Mouse (Mus musculus) B cell, adult (primary cell): ENCODE measurements around the gene Dennd6b. TPM values are rescaled to one million over a fixed set of nuclear protein-coding genes. Genes with fewer than 3 reads are reported as not detected.

ENCODE experiments used
- total RNA-seq: library from RNA; stranded (reverse); gene quantifications from 4 replicates; pipeline ENCODE4 v1.2.4, GENCODE M21; 2023; ENCODE audit not compliant: inconsistent age

The Dennd6b gene
- total RNA-seq: 26.4 to 33.2 TPM (median 31.3 TPM) in 4 replicates

GRCm38 (mm10) chr15:89196313-89196706, at the start of gene Dennd6b:
TSS of gene Dennd6b (minus strand) at chr15:89196496.

DNA sequence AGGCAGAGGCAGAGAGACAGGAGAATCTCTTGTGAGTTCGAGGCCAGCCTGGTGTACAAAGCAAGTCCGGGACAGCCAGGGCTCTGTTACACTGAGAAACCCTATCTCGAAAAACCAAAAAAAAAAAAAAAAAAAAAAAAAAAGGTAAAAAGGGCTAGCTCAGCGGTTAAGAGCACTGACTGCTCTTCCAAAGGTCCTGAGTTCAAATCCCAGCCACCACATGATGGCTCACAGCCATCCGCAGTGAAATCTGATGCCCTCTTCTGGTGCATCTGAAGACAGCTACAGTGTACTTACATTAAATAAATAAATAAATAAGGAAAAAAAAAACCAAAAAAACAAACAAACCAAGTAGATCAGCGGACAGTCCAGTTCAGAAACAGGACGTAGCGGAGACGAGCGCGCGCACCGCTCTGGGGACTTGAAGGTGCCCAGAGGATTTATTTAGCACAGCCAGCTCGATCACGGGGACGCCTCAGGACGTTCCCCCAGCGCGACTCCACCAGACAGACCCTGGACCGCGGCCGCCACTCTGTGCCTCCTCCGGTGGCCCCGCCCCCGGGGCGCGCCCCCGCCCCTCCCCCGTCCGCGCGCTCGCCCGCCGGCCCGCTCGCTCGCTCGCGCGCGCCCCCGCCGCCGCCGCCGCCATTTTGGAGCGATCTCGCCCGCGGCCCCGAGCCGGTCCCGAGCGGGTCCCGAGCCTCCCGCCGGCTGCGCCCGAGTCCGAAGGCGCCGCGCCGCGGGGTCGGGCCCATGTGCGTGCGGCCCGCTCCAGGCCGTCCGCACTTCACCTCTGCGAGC, 14.8 kb upstream of the Dennd6b start, which contains the start of gene Ppp6r2:
Ppp6r2 (plus strand) TSS at position 639 of the 801 bp plus-strand sequence.

DNA sequence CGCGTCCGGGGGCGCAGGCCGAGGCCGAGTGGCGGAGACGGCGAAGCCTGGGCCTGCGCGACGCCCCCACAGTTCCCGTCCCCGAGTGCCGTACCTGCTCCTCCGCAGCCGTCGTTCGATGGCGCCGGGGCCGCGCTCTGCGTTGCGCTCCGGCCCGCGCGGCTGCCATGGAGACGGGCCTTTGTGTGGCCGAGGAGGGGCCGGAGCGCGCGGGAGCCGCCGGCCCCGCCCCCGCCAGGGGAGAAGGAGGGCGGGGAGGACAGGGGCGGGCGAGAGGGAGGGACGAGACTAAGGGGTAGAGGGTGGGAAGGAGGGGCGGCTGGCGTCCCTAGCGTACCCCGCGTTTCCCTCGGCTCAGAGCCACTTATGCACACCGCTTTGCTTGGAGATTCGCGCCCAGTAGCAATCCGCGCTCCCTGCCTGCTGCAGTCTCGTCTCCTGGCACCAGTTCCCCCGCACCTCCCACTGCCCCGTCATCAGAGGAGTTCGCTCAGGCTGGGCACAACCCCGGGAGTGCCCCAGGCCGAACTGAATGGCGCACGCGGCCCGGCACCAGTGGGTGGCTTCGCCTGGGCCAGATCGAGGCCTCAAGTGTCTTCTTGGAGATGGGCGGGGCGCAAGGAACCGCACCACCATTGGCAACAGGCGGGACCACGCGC, 15.6 kb downstream of the Dennd6b start, which contains the start of gene Plxnb2:
Plxnb2 (minus strand) TSS at position 218 of the 659 bp plus-strand sequence.

DNA sequence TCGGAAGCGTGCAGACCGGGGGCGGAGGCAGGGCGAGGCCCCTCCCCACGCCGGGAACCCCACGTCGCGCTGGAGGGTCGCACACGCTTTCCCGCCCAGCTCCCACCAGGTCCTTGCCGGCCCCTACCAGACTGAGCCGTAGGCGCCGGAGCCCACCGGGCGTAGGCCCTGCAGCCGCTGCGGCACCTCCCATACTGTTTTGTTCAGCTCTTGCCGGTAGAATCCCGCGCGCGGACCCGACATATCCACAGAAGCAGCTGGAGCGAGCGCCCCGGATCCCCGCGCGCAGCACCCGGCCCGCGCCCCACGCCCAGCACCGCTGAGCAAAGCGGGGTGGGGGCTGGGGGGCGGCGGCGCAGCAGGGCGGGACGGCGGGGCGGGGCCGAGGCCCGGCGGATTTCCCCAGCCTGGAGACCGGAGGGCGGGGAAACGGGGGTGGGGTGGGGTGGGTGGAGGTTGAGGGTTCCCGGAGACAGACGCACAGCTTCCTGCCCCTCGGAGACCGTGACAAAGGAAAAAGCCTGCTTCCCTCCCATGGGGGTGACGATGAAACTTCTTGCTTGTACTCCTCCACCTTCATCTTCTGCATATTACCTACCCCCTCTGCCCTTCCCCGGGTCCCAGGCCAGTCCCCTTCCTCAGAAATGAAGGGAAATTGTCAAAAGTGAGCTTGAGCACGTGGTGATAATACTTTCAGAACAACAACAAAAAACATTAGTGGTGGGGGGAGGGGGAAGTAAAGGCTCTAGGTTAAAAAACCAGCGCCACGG, 46.8 kb downstream of the Dennd6b start, which contains the start of gene Mapk11:
Mapk11 (minus strand) TSS at position 358 of the 770 bp plus-strand sequence.

GRCm38 (mm10) chr15:89140659-89141252, 55.5 kb downstream of the Dennd6b start, which contains the start of gene Mapk12:
TSS of gene Mapk12 (minus strand) at chr15:89140703.

Other genes starting within 250 kb of the Dennd6b start
- gene Ttll8, start 242.1 kb downstream of the Dennd6b start, total RNA-seq: not detected in 4 replicates
- not detected in 4 replicates for gene Mlc1, start 217.5 kb downstream of the Dennd6b start, total RNA-seq
- gene Mov10l1, start 213.6 kb downstream of the Dennd6b start, total RNA-seq: not detected in 4 replicates
- not detected in 4 replicates for gene Panx2, start 136.8 kb downstream of the Dennd6b start, total RNA-seq
- 52.0 to 60.0 TPM (median 55.2 TPM) in 4 replicates for gene Trabd, start 121.4 kb downstream of the Dennd6b start, total RNA-seq
- gene Selenoo, start 107.4 kb downstream of the Dennd6b start, total RNA-seq: 25.5 to 30.5 TPM (median 26.4 TPM) in 4 replicates
- gene Tubgcp6, start 73.4 kb downstream of the Dennd6b start, total RNA-seq: 49.7 to 54.4 TPM (median 51.7 TPM) in 4 replicates
- 92.4 to 97.6 TPM (median 94.4 TPM) in 4 replicates for gene Hdac10, start 67.8 kb downstream of the Dennd6b start, total RNA-seq
- gene Mapk12, start 55.8 kb downstream of the Dennd6b start, total RNA-seq: 8.8 to 11.9 TPM (median 10.5 TPM) in 4 replicates
- gene Mapk11, start 46.9 kb downstream of the Dennd6b start, total RNA-seq: 73.7 to 80.8 TPM (median 77.0 TPM) in 4 replicates
- gene Plxnb2, start 15.7 kb downstream of the Dennd6b start, total RNA-seq: 7.2 to 13.8 TPM (median 10.2 TPM) in 4 replicates
- 57.9 to 61.0 TPM (median 59.6 TPM) in 4 replicates for gene Ppp6r2, start 15.1 kb upstream of the Dennd6b start, total RNA-seq
- 231 to 274 TPM (median 254 TPM) in 4 replicates for gene Sbf1, start 118.8 kb upstream of the Dennd6b start, total RNA-seq
- not detected in 4 replicates for gene Adm2, start 126.2 kb upstream of the Dennd6b start, total RNA-seq
- gene Miox, start 137.9 kb upstream of the Dennd6b start, total RNA-seq: not detected in 4 replicates
- gene Lmf2, start 159.2 kb upstream of the Dennd6b start, total RNA-seq: 40.7 to 60.9 TPM (median 56.0 TPM) in 4 replicates
- gene Ncaph2, start 159.2 kb upstream of the Dennd6b start, total RNA-seq: 125 to 135 TPM (median 132 TPM) in 4 replicates
- 17.1 to 18.9 TPM (median 18.3 TPM) in 4 replicates for gene Sco2, start 177.3 kb upstream of the Dennd6b start, total RNA-seq
- gene Tymp, start 180.5 kb upstream of the Dennd6b start, total RNA-seq: 0.39 to 1.3 TPM (median 0.75 TPM) in 4 replicates
- gene Odf3b, start 182.8 kb upstream of the Dennd6b start, total RNA-seq: not detected in 4 replicates
- gene Klhdc7b, start 188.4 kb upstream of the Dennd6b start, total RNA-seq: not detected in 4 replicates
- gene Syce3, start 214.0 kb upstream of the Dennd6b start, total RNA-seq: not detected in 4 replicates
- gene Cpt1b, start 229.4 kb upstream of the Dennd6b start, total RNA-seq: 7.3 to 12.6 TPM (median 8.2 TPM) in 4 replicates
- gene C730034F03Rik, start 233.1 kb upstream of the Dennd6b start, total RNA-seq: 8.6 to 15.8 TPM (median 10.5 TPM) in 4 replicates
- 1.6 to 2.3 TPM in 2 of 4 replicates, not detected in the others for gene Gm44502, start 233.2 kb upstream of the Dennd6b start, total RNA-seq
- 312 to 334 TPM (median 321 TPM) in 4 replicates for gene Chkb, start 233.4 kb upstream of the Dennd6b start, total RNA-seq